Mouse (Mus musculus) myocyte (in vitro differentiated cells): ENCODE data around the gene Mast4. TPM values are rescaled to one million over a fixed set of nuclear protein-coding genes. Genes with fewer than 3 reads are reported as not detected.

Experiments
- H3K27me3 ChIP-seq: one replicate; pipeline ENCODE4 v1.6.1; 2011; ENCODE audit not compliant: control insufficient read depth, insufficient read depth, insufficient read length
- H3K36me3 ChIP-seq: one replicate; pipeline ENCODE4 v1.6.1; 2011; ENCODE audit not compliant: control insufficient read depth, insufficient read depth
- H3K4me2 ChIP-seq: one replicate; pipeline ENCODE4 v1.6.1; 2011; ENCODE audit warnings: low read depth, control low read depth
- H3K4me3 ChIP-seq: one replicate; pipeline ENCODE4 v1.5.1; 2011; ENCODE audit warnings: mild to moderate bottlenecking, control low read depth, moderate library complexity
- H3K79me2 ChIP-seq: one replicate; pipeline ENCODE4 v1.6.1; 2011; ENCODE audit not compliant: control insufficient read depth, insufficient read depth
- H3ac ChIP-seq: one replicate; pipeline ENCODE4 v1.6.1; 2011; ENCODE audit not compliant: control insufficient read depth, insufficient read length
- CEBPB ChIP-seq: IDR thresholded peaks from 2 replicates; pipeline ENCODE4 v1.6.1; 2011; ENCODE audit warnings: mild to moderate bottlenecking, moderate library complexity; ENCODE audit not compliant: poor library complexity, insufficient read depth, severe bottlenecking
- E2F4 ChIP-seq: IDR thresholded peaks from one replicate; pipeline ENCODE4 v1.6.1; 2011; ENCODE audit warnings: mild to moderate bottlenecking, control low read depth, moderate library complexity; ENCODE audit not compliant: insufficient read depth
- MAX ChIP-seq: IDR thresholded peaks from one replicate; pipeline ENCODE4 v1.6.1; 2011; ENCODE audit warnings: low read depth, mild to moderate bottlenecking, control low read depth
- MYOD1 ChIP-seq, 3 experiments: IDR thresholded peaks; one replicate each; pipeline ENCODE4 v1.6.1; 2011; ENCODE audit warnings: control low read depth in 2 of 3, low read depth in 2 of 3, mild to moderate bottlenecking in 2 of 3, moderate library complexity in 1 of 3; ENCODE audit not compliant: insufficient read length in 2 of 3, control insufficient read depth in 1 of 3
- MYOG ChIP-seq, 3 experiments: IDR thresholded peaks; one replicate each; pipeline ENCODE4 v1.6.1; 2011; ENCODE audit warnings: control low read depth in 2 of 3, low read depth in 2 of 3, mild to moderate bottlenecking in 2 of 3; ENCODE audit not compliant: insufficient read length in 2 of 3, control insufficient read depth in 1 of 3, insufficient read depth in 1 of 3
- POLR2A ChIP-seq: IDR thresholded peaks from one replicate; pipeline ENCODE4 v1.6.1; 2011; ENCODE audit warnings: low read depth, mild to moderate bottlenecking, control low read depth, moderate library complexity; ENCODE audit not compliant: insufficient read length
- POLR2AphosphoS2 ChIP-seq: IDR thresholded peaks from one replicate; pipeline ENCODE4 v1.6.1; 2011; ENCODE audit warnings: low read depth, control low read depth; ENCODE audit not compliant: insufficient read length
- REST ChIP-seq: IDR thresholded peaks from one replicate; pipeline ENCODE4 v1.6.1; 2011; ENCODE audit warnings: mild to moderate bottlenecking, control low read depth, moderate library complexity; ENCODE audit not compliant: insufficient read depth, insufficient read length
- SRF ChIP-seq: IDR thresholded peaks from one replicate; pipeline ENCODE4 v1.6.1; 2011; ENCODE audit warnings: low read depth; ENCODE audit not compliant: control insufficient read depth, insufficient read length
- TCF12 ChIP-seq: IDR thresholded peaks from one replicate; pipeline ENCODE4 v1.6.1; 2011; ENCODE audit warnings: mild to moderate bottlenecking, control low read depth; ENCODE audit not compliant: poor library complexity, insufficient read depth, severe bottlenecking
- TCF3 ChIP-seq: IDR thresholded peaks from one replicate; pipeline ENCODE4 v1.6.1; 2011; ENCODE audit warnings: low read depth, control low read depth; ENCODE audit not compliant: insufficient read length
- USF1 ChIP-seq: IDR thresholded peaks from one replicate; pipeline ENCODE4 v1.6.1; 2011; ENCODE audit warnings: low read depth, mild to moderate bottlenecking, control low read depth, moderate library complexity
- polyA plus RNA-seq: library from polyadenylated mRNA; unstranded; fragments of >200 nt; fragmentation: generic; extraction: Trizol; gene quantifications from one replicate; pipeline ENCODE4 v1.2.1, GENCODE M21; 2012; ENCODE audit warnings: missing spikeins

The Mast4 gene
- polyA plus RNA-seq, 1 experiment, result 15.0 TPM

GRCm38 (mm10) chr13:102728035-102728434 lies 606.3 kb downstream of the Mast4 start:
- no peak overlapping the region for H3K4me3 ChIP-seq
- no peaks in the 10 kb centered on the region for H3K79me2 ChIP-seq
- H3K4me2 ChIP-seq, result peak overlapping the region; percentile 26
- H3K27me3 ChIP-seq, result no peaks in the 10 kb centered on the region
- no peaks in the 10 kb centered on the region for H3K36me3 ChIP-seq
- H3ac ChIP-seq, result no peak overlapping the region
- no peak for TF ChIP-seq POLR2A
- TF ChIP-seq REST, result no peak
- TF ChIP-seq E2F4, result no peak
- TF ChIP-seq POLR2AphosphoS2, result no peak
- no peak for TF ChIP-seq MAX
- no peak for TF ChIP-seq MYOG (IDR thresholded peaks at IDR 0.05; ENCODE audit: control insufficient read depth in 1 of 3, insufficient read depth in 1 of 3, insufficient read length in 2 of 3, low read depth in 2 of 3)
- no peak for TF ChIP-seq TCF12
- no peak for TF ChIP-seq SRF
- no peak for TF ChIP-seq MYOD1 (IDR thresholded peaks at IDR 0.05; ENCODE audit: control insufficient read depth in 1 of 3, insufficient read length in 2 of 3, low read depth in 2 of 3)
- TF ChIP-seq USF1, result no peak
- no peak for TF ChIP-seq TCF3
- TF ChIP-seq CEBPB, result no peak

GRCm38 (mm10) chr13:102726876-102727275 lies 607.4 kb downstream of the Mast4 start:
- Histone ChIP-seq H3ac (no peak overlapping the region), H3K4me3 (no peak overlapping the region), H3K79me2 (no peaks in the 10 kb centered on the region), H3K4me2 (no peak overlapping the region), H3K36me3 (no peaks in the 10 kb centered on the region), H3K27me3 (no peaks in the 10 kb centered on the region)
- no peak for TF ChIP-seq SRF
- TF ChIP-seq TCF12, result no peak
- TF ChIP-seq MYOG (IDR thresholded peaks at IDR 0.05; ENCODE audit: control insufficient read depth in 1 of 3, insufficient read depth in 1 of 3, insufficient read length in 2 of 3, low read depth in 2 of 3), result no peak

DNA sequence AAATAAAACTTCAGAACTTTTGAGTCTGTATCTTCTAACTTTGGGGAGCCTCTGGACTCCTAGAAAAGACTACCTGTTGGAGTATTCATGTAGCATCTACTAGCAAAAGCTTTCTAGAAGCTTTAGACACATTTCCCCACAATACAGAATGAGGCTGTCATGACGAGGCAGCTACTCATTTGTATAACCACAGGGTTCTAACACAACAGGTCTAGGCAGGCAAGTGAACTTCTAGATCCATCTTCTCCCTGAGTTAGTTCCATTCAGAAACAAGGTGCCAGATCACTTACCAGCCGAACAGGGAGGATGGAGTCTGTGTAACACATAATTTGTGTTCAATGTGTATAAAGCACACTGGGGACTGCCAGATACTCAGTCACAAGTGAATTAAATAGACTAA lies 608.4 kb downstream of the Mast4 start:
- Histone ChIP-seq H3K4me2 (no peak overlapping the region), H3ac (no peak overlapping the region), H3K27me3 (no peaks in the 10 kb centered on the region), H3K36me3 (no peaks in the 10 kb centered on the region), H3K79me2 (no peaks in the 10 kb centered on the region), H3K4me3 (no peak overlapping the region)
- TF ChIP-seq USF1, result no peak
- no peak for TF ChIP-seq POLR2A
- no peak for TF ChIP-seq SRF
- TF ChIP-seq REST, result no peak
- TF ChIP-seq E2F4, result no peak
- TF ChIP-seq MAX, result no peak
- TF ChIP-seq TCF12, result no peak
- no peak for TF ChIP-seq CEBPB
- no peak for TF ChIP-seq MYOG (IDR thresholded peaks at IDR 0.05; ENCODE audit: control insufficient read depth in 1 of 3, insufficient read depth in 1 of 3, insufficient read length in 2 of 3, low read depth in 2 of 3)
- no peak for TF ChIP-seq TCF3

DNA sequence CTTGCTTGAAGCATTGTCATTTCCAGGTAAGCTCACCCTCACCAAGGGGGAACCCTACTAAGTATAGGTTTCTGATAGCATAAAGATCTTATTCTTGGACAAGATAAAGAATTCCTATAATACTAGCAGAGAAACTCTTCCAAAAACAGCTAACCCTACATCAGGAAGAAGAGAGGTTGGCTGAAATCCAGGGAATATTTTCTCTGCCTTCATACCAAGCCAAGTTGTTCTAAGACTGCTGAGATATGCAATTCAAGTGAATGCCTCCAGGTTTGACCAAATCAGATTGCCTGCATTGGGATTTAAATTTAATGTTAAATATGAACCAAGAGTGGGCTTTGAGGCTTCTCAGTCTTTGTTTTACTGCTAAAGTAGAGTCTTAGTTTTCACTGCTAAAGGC lies 608.9 kb downstream of the Mast4 start:
- H3K27me3 ChIP-seq, result no peaks in the 10 kb centered on the region
- H3K4me2 ChIP-seq, result no peak overlapping the region
- H3K79me2 ChIP-seq, result no peaks in the 10 kb centered on the region
- no peak overlapping the region for H3K4me3 ChIP-seq
- TF ChIP-seq TCF12 (no peak), USF1 (no peak)
- no peak overlapping the region for H3ac ChIP-seq
- H3K36me3 ChIP-seq, result no peaks in the 10 kb centered on the region

DNA sequence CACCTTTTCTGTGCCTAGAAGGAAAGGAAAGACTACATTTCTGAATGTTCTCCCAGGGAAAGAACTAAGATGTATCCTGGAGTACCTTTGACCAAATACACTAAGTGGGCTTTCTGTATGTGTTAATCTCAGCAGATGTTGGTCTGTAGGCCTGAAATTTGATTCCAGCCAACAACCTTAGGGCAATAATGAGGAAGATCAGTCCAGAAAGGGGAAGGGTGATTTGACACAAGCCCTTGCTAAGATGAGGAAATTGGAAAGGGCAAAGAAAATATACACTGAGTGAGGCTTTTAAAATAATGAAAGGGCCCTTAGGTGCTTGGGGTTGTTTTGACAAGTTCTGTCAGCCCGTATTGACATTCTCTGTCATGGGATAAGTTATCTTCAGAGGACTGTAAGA lies 617.3 kb downstream of the Mast4 start:
- Histone ChIP-seq H3K4me2 (no peak overlapping the region), H3ac (no peak overlapping the region), H3K4me3 (no peak overlapping the region), H3K36me3 (no peaks in the 10 kb centered on the region), H3K79me2 (no peaks in the 10 kb centered on the region), H3K27me3 (no peaks in the 10 kb centered on the region)
- TF ChIP-seq USF1 (no peak), TCF12 (no peak), MAX (no peak), MYOG (IDR thresholded peaks at IDR 0.05; ENCODE audit: control insufficient read depth in 1 of 3, insufficient read depth in 1 of 3, insufficient read length in 2 of 3, low read depth in 2 of 3) (no peak), POLR2AphosphoS2 (no peak), MYOD1 (IDR thresholded peaks at IDR 0.05; ENCODE audit: control insufficient read depth in 1 of 3, insufficient read length in 2 of 3, low read depth in 2 of 3) (no peak), CEBPB (no peak), REST (no peak), POLR2A (no peak), SRF (no peak), TCF3 (no peak), E2F4 (no peak)

- no peak overlapping the region for H3ac ChIP-seq
- no peak overlapping the region for H3K4me3 ChIP-seq
- H3K4me2 ChIP-seq, result no peak overlapping the region
- no peaks in the 10 kb centered on the region for H3K27me3 ChIP-seq
- H3K36me3 ChIP-seq, result no peaks in the 10 kb centered on the region
- TF ChIP-seq REST (no peak), MYOG (IDR thresholded peaks at IDR 0.05; ENCODE audit: control insufficient read depth in 1 of 3, insufficient read depth in 1 of 3, insufficient read length in 2 of 3, low read depth in 2 of 3) (no peak), E2F4 (no peak), TCF12 (no peak), TCF3 (no peak), MYOD1 (IDR thresholded peaks at IDR 0.05; ENCODE audit: control insufficient read depth in 1 of 3, insufficient read length in 2 of 3, low read depth in 2 of 3) (no peak), MAX (no peak), POLR2A (no peak), CEBPB (no peak), SRF (no peak), USF1 (no peak), POLR2AphosphoS2 (no peak)
- H3K79me2 ChIP-seq, result no peaks in the 10 kb centered on the region
Measured at GRCm38 (mm10) chr13:102700744-102701143, 633.6 kb downstream of the Mast4 start.
